Mouse (Mus musculus) midbrain, embryonic 14.5 days (tissue): ENCODE results near the gene Adk. TPM values are rescaled to one million over a fixed set of nuclear protein-coding genes. Genes with fewer than 3 reads are reported as not detected.

Experiments used
- ATAC-seq: fragments of 200-750 bp; cut with Nextera tagmentation; 2 replicates; pipeline ENCODE4 v1.8.0; 2017; ENCODE audit warnings: moderate number of reproducible peaks, moderate library complexity; ENCODE audit not compliant: low FRiP score, low TSS enrichment
- DNase-seq: peaks from one replicate; pipeline ENCODE4 v3.0.0-alpha.2; 2015
- H3K27ac ChIP-seq: fragments of 300-500 bp; sonication (generic); replicated peaks from 2 replicates; pipeline ENCODE4 v1.5.1; 2014; ENCODE audit warnings: mild to moderate bottlenecking, low read depth, low read length, moderate library complexity
- H3K27me3 ChIP-seq: fragments of 300-500 bp; sonication (generic); 2 replicates; pipeline ENCODE4 v1.6.1; 2014; ENCODE audit warnings: low read length, control low read depth, mixed read lengths; ENCODE audit not compliant: control insufficient read depth, insufficient read depth
- H3K36me3 ChIP-seq: fragments of 300-500 bp; sonication (generic); 2 replicates; pipeline ENCODE4 v1.6.1; 2014; ENCODE audit warnings: low read length, control low read depth; ENCODE audit not compliant: control insufficient read depth, insufficient read depth
- H3K4me1 ChIP-seq: fragments of 300-500 bp; sonication (generic); 2 replicates; pipeline ENCODE4 v1.6.1; 2014; ENCODE audit warnings: mild to moderate bottlenecking, antibody characterized with exemption, low read length, control low read depth; ENCODE audit not compliant: control insufficient read depth, insufficient read depth
- H3K4me2 ChIP-seq: fragments of 300-500 bp; sonication (generic); 2 replicates; pipeline ENCODE4 v1.6.1; 2014; ENCODE audit warnings: mild to moderate bottlenecking, low read length, moderate library complexity
- H3K4me3 ChIP-seq: fragments of 300-500 bp; sonication (generic); replicated peaks from 2 replicates; pipeline ENCODE4 v1.5.1; 2014; ENCODE audit warnings: low read depth, low read length
- H3K9ac ChIP-seq: fragments of 300-500 bp; sonication (generic); replicated peaks from 2 replicates; pipeline ENCODE4 v1.6.1; 2014; ENCODE audit warnings: mild to moderate bottlenecking, low read length, moderate library complexity
- H3K9me3 ChIP-seq: fragments of 300-500 bp; sonication (generic); 2 replicates; pipeline ENCODE4 v1.6.1; 2016; ENCODE audit warnings: low read length, control low read depth, mixed read lengths; ENCODE audit not compliant: control insufficient read depth
- WGBS: fragments of 180-500 bp; shearing (Covaris S2); extraction: QIAGEN DNeasy Blood & Tissue Kit; methylation state at CpG from one replicate; pipeline ENCODE4 v1.1.7; 2014; 5-methylcytosine and 5-hydroxymethylcytosine counted together
- polyA plus RNA-seq: library from polyadenylated mRNA; unstranded; fragments of >200 nt; fragmentation: Nextera tagmentation; extraction: Ambion mirVana; gene quantifications from 2 replicates; pipeline ENCODE4 v1.2.1, GENCODE M21; 2014

Gene Adk
- polyA plus RNA-seq, 1 experiment from 2014 or later, result 37.9 TPM

- Histone ChIP-seq H3K4me1 (no peaks in the 10 kb centered on the region), H3K27ac (no peak overlapping the region), H3K9ac (no peak overlapping the region), H3K36me3 (no peaks in the 10 kb centered on the region), H3K9me3 (no peaks in the 10 kb centered on the region), H3K4me3 (no peak overlapping the region), H3K27me3 (no peaks in the 10 kb centered on the region), H3K4me2 (no peak overlapping the region)
- ATAC-seq (no peak), DNase-seq (no peak)
- 86% methylated on average over 6 of the region's 6 CpGs for WGBS
Observed at GRCm38 (mm10) chr14:21112742-21113141, 60.4 kb downstream of the Adk start.

GRCm38 (mm10) chr14:21114339-21114738, 62.0 kb downstream of the Adk start:
- no peaks in the 10 kb centered on the region for H3K36me3 ChIP-seq
- no peaks in the 10 kb centered on the region for H3K9me3 ChIP-seq
- no peaks in the 10 kb centered on the region for H3K27me3 ChIP-seq
- H3K27ac ChIP-seq, result no peak overlapping the region
- no peak overlapping the region for H3K9ac ChIP-seq
- no peak for DNase-seq
- ATAC-seq, result no peak
- H3K4me1 ChIP-seq, result no peaks in the 10 kb centered on the region
- no peak overlapping the region for H3K4me2 ChIP-seq
- H3K4me3 ChIP-seq, result no peak overlapping the region

- no peaks in the 10 kb centered on the region for H3K27me3 ChIP-seq
- ATAC-seq, result no peak
- no peak overlapping the region for H3K9ac ChIP-seq
- no peak overlapping the region for H3K4me2 ChIP-seq
- no peak for DNase-seq
- H3K36me3 ChIP-seq, result no peaks in the 10 kb centered on the region
- WGBS, result 60% methylated on average over 4 of the region's 4 CpGs
- H3K9me3 ChIP-seq, result no peaks in the 10 kb centered on the region
- H3K4me1 ChIP-seq, result no peaks in the 10 kb centered on the region
- H3K27ac ChIP-seq, result no peak overlapping the region
- H3K4me3 ChIP-seq, result no peak overlapping the region
Observed at GRCm38 (mm10) chr14:21115318-21115717, 62.9 kb downstream of the Adk start.

GRCm38 (mm10) chr14:21115888-21116460, 63.6 kb downstream of the Adk start:
- no peak overlapping the region for H3K4me2 ChIP-seq
- H3K27me3 ChIP-seq, result no peaks in the 10 kb centered on the region
- DNase-seq, result peak; percentile 46
- no peak overlapping the region for H3K9ac ChIP-seq
- no peaks in the 10 kb centered on the region for H3K36me3 ChIP-seq
- no peaks in the 10 kb centered on the region for H3K4me1 ChIP-seq
- no peaks in the 10 kb centered on the region for H3K9me3 ChIP-seq
- WGBS, result 53% methylated on average over 3 of the region's 3 CpGs
- no peak for ATAC-seq
- no peak overlapping the region for H3K27ac ChIP-seq
- H3K4me3 ChIP-seq, result no peak overlapping the region

- 89% methylated on average over 4 of the region's 4 CpGs for WGBS
Observed at GRCm38 (mm10) chr14:21118095-21118494, 65.7 kb downstream of the Adk start.

GRCm38 (mm10) chr14:21119653-21120313, 67.4 kb downstream of the Adk start:
- H3K4me1 ChIP-seq, result no peaks in the 10 kb centered on the region
- DNase-seq (no peak), ATAC-seq (no peak)
- H3K9ac ChIP-seq, result no peak overlapping the region
- no peaks in the 10 kb centered on the region for H3K9me3 ChIP-seq
- H3K27me3 ChIP-seq, result no peaks in the 10 kb centered on the region
- WGBS, result 87% methylated on average over 9 of the region's 9 CpGs
- H3K27ac ChIP-seq, result no peak overlapping the region
- H3K4me2 ChIP-seq, result no peak overlapping the region
- no peaks in the 10 kb centered on the region for H3K36me3 ChIP-seq
- H3K4me3 ChIP-seq, result no peak overlapping the region

More at GRCm38 (mm10) chr14:21118095-21118494, 65.7 kb downstream of the Adk start:
- Histone ChIP-seq H3K36me3 (no peaks in the 10 kb centered on the region), H3K27ac (no peak overlapping the region), H3K4me1 (no peaks in the 10 kb centered on the region), H3K4me3 (no peak overlapping the region), H3K9me3 (no peaks in the 10 kb centered on the region), H3K4me2 (no peak overlapping the region), H3K9ac (no peak overlapping the region), H3K27me3 (no peaks in the 10 kb centered on the region)
- no peak for ATAC-seq
- DNase-seq, result no peak

- Histone ChIP-seq H3K9ac (no peak overlapping the region), H3K4me3 (no peak overlapping the region), H3K27me3 (no peaks in the 10 kb centered on the region), H3K4me2 (no peak overlapping the region), H3K27ac (no peak overlapping the region), H3K4me1 (no peaks in the 10 kb centered on the region), H3K36me3 (no peaks in the 10 kb centered on the region), H3K9me3 (no peaks in the 10 kb centered on the region)
- peak; percentile 91 for DNase-seq
- ATAC-seq, result no peak
- 41% methylated on average over 3 of the region's 3 CpGs for WGBS
Observed at GRCm38 (mm10) chr14:21120473-21120872, 68.1 kb downstream of the Adk start.

GRCm38 (mm10) chr14:21127215-21127614, 74.8 kb downstream of the Adk start:
- no peak overlapping the region for H3K27ac ChIP-seq
- no peaks in the 10 kb centered on the region for H3K9me3 ChIP-seq
- ATAC-seq (no peak), DNase-seq (no peak)
- no peak overlapping the region for H3K4me3 ChIP-seq
- H3K36me3 ChIP-seq, result no peaks in the 10 kb centered on the region
- no peaks in the 10 kb centered on the region for H3K4me1 ChIP-seq
- H3K27me3 ChIP-seq, result no peaks in the 10 kb centered on the region
- no peak overlapping the region for H3K4me2 ChIP-seq
- H3K9ac ChIP-seq, result no peak overlapping the region
- 95% methylated on average over 6 of the region's 6 CpGs for WGBS

GRCm38 (mm10) chr14:21136906-21137305, 84.5 kb downstream of the Adk start:
- 28% methylated on average over 1 of the region's 1 CpGs for WGBS
- ATAC-seq, result no peak

More at GRCm38 (mm10) chr14:21136906-21137305, 84.5 kb downstream of the Adk start:
- Histone ChIP-seq H3K4me3 (no peak overlapping the region), H3K36me3 (no peaks in the 10 kb centered on the region), H3K27ac (no peak overlapping the region), H3K27me3 (no peaks in the 10 kb centered on the region), H3K4me2 (no peak overlapping the region), H3K9ac (no peak overlapping the region), H3K9me3 (no peaks in the 10 kb centered on the region), H3K4me1 (no peaks in the 10 kb centered on the region)
- peak; percentile 92 for DNase-seq
